Mouse (Mus musculus): Measurements from ENCODE around the gene Siah2. TPM values are rescaled to one million over a fixed set of nuclear protein-coding genes. Genes with fewer than 3 reads are reported as not detected.

Gene Siah2
- polyA plus RNA-seq, 1 experiment from 2014 or later = 6.3 TPM

DNA sequence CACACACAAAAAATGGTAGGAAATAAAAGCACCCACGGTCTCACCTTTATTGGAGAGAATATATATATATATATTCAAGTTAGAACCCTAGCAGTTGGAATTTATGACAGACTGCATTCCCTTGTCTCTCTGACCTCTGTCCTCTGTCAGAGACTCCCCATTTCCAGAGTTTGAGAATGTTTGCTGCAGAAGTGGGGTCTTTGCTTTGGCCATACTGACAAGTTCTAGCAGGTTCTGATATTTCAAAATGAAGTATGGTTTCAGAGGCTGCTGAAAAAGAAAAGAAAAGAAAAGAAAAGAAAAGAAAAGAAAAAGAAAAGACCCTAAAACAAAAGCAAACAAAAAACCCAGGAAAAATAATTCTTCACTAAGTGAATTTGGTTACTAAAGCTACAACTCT lies 2.8 kb upstream of the Siah2 start:
- no peak for ATAC-seq (ENCODE audit: insufficient number of reproducible peaks, low FRiP score, low TSS enrichment, low read depth)
- Histone ChIP-seq H3K9me3 (replicated peaks) (no peaks in the 10 kb centered on the region), H3K4me1 (peaks cover 3% of the 10 kb centered on the region), H3K9ac (no peak overlapping the region), H3K4me2 (replicated peaks) (no peak overlapping the region), H3K4me3 (replicated peaks) (no peak overlapping the region), H3K27me3 (no peaks in the 10 kb centered on the region), H3K27ac (replicated peaks) (no peak overlapping the region), H3K36me3 (no peaks in the 10 kb centered on the region)
- WGBS = 69% methylated on average over 1 of the region's 1 CpGs

DNA sequence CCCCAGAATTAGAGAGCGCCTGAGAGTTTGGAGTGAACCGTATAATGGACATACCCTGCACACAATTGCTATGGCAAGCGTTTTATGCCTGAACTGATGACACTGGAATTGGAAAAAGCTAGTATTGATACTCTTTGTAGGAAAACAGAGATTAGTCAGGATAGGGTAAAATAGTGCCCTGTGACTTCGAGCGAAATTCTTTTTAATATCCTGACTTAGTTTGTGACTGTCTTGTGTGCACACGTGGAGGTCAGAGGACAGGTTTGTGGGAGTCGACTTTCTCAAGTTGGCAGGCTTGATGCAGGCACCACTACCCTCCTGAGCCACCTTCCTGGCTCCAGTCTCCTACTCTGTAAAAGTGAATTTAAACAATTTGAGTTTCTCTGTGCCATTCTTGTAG lies 1.1 kb upstream of the Siah2 start:
- peaks cover 18% of the 10 kb centered on the region for H3K4me1 ChIP-seq
- no peak overlapping the region for H3K4me3 ChIP-seq (replicated peaks)
- no peak for ATAC-seq (ENCODE audit: insufficient number of reproducible peaks, low FRiP score, low TSS enrichment, low read depth)
- H3K9me3 ChIP-seq (replicated peaks) = no peaks in the 10 kb centered on the region
- no peak overlapping the region for H3K27ac ChIP-seq (replicated peaks)
- WGBS = 86% methylated on average over 7 of the region's 7 CpGs
- H3K4me2 ChIP-seq (replicated peaks) = no peak overlapping the region
- H3K9ac ChIP-seq = no peak overlapping the region
- no peaks in the 10 kb centered on the region for H3K27me3 ChIP-seq
- H3K36me3 ChIP-seq = no peaks in the 10 kb centered on the region

- Histone ChIP-seq H3K27me3 (no peaks in the 10 kb centered on the region), H3K4me2 (replicated peaks) (peak overlapping the region; percentile 71), H3K9me3 (replicated peaks) (no peaks in the 10 kb centered on the region), H3K27ac (replicated peaks) (peak overlapping the region; percentile 93), H3K9ac (peak overlapping the region; percentile 83), H3K36me3 (no peaks in the 10 kb centered on the region), H3K4me3 (replicated peaks) (peak overlapping the region; percentile 80), H3K4me1 (peaks cover 20% of the 10 kb centered on the region)
- no peak for ATAC-seq (ENCODE audit: insufficient number of reproducible peaks, low FRiP score, low TSS enrichment, low read depth)
- under 1% methylated on average over 64 of the region's 65 CpGs for WGBS
These were observed 743 bp downstream of the Siah2 start for GRCm38 (mm10) chr3:58691374-58691939.

GRCm38 (mm10) chr3:58690619-58691373 lies 1.4 kb downstream of the Siah2 start:
- ATAC-seq (ENCODE audit: insufficient number of reproducible peaks, low FRiP score, low TSS enrichment, low read depth) = no peak; the same call in 1 of the 2 replicates

GRCm38 (mm10) chr3:58689721-58690120 lies 2.5 kb downstream of the Siah2 start:
- peak overlapping the region; percentile 80; the same call in 1 of the 2 replicates for H3K4me3 ChIP-seq (replicated peaks)
- ATAC-seq (ENCODE audit: insufficient number of reproducible peaks, low FRiP score, low TSS enrichment, low read depth) = no peak
- peak overlapping the region; percentile 71; the same call in 1 of the 2 replicates for H3K4me2 ChIP-seq (replicated peaks)
- 24% methylated on average over 3 of the region's 3 CpGs for WGBS
- no peak overlapping the region for H3K9ac ChIP-seq
- no peaks in the 10 kb centered on the region for H3K9me3 ChIP-seq (replicated peaks)
- no peaks in the 10 kb centered on the region for H3K36me3 ChIP-seq
- peaks cover 20% of the 10 kb centered on the region for H3K4me1 ChIP-seq
- H3K27ac ChIP-seq (replicated peaks) = no peak overlapping the region
- no peaks in the 10 kb centered on the region for H3K27me3 ChIP-seq

More at GRCm38 (mm10) chr3:58690619-58691373, 1.4 kb downstream of the Siah2 start:
- no peaks in the 10 kb centered on the region for H3K9me3 ChIP-seq (replicated peaks)
- under 1% methylated on average over 24 of the region's 24 CpGs for WGBS
- H3K4me1 ChIP-seq = peaks cover 20% of the 10 kb centered on the region
- H3K4me3 ChIP-seq (replicated peaks) = peak overlapping the region; percentile 80
- no peaks in the 10 kb centered on the region for H3K36me3 ChIP-seq
- peak overlapping the region; percentile 83 for H3K9ac ChIP-seq
- peak overlapping the region; percentile 93 for H3K27ac ChIP-seq (replicated peaks)
- H3K4me2 ChIP-seq (replicated peaks) = peak overlapping the region; percentile 71
- H3K27me3 ChIP-seq = no peaks in the 10 kb centered on the region

DNA sequence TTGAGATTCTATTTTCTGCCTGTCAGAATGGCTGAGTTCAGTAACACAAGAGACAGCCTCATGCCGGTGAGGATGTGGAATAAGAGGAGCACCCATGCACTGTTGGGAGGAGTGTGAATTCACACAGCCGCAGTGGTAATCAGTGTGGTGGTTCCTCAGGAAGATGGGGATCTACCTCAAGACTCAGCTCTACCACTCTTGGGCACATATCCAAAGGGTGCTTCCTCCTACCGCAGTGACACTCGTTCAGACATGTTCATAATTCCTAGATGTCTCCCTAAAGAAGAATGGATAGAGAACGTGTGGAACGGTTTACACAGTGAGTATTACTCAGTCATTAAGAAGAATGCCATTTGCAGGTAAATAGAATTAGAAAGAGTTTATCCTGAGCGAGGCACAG lies 3.1 kb downstream of the Siah2 start:
- H3K4me3 ChIP-seq (replicated peaks) = no peak overlapping the region
- no peaks in the 10 kb centered on the region for H3K27me3 ChIP-seq
- no peak overlapping the region for H3K27ac ChIP-seq (replicated peaks)
- H3K4me1 ChIP-seq = peaks cover 20% of the 10 kb centered on the region
- WGBS = 60% methylated on average over 7 of the region's 7 CpGs
- 0 out of 2 replicates have a peak overlapping the region, but pooled peaks have one; percentile 71 for H3K4me2 ChIP-seq (replicated peaks)
- ATAC-seq (ENCODE audit: insufficient number of reproducible peaks, low FRiP score, low TSS enrichment, low read depth) = no peak
- no peaks in the 10 kb centered on the region for H3K9me3 ChIP-seq (replicated peaks)
- no peak overlapping the region for H3K9ac ChIP-seq
- no peaks in the 10 kb centered on the region for H3K36me3 ChIP-seq

DNA sequence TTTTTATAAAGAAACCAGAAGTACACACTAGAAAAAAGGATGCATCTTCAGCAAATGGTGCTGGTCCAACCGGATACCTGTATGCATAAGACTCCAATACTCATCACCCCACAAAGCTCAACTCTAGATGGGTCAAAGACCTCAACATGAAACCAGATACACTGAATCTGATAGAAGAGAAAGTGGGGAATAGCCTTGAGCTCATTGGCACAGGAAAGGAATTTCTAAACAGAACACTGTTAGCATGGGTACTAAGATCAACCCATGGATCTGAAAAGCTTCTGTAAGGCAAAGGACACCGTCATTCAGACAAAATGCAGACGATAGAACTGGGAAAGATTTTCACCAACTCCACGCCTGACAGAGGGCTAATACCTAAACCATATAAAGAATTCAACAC lies 3.6 kb downstream of the Siah2 start:
- H3K27me3 ChIP-seq = no peaks in the 10 kb centered on the region
- no peak for ATAC-seq (ENCODE audit: insufficient number of reproducible peaks, low FRiP score, low TSS enrichment, low read depth)
- no peak overlapping the region for H3K4me3 ChIP-seq (replicated peaks)
- no peaks in the 10 kb centered on the region for H3K36me3 ChIP-seq
- H3K4me1 ChIP-seq = peaks cover 20% of the 10 kb centered on the region
- no peak overlapping the region for H3K9ac ChIP-seq
- WGBS = 76% methylated on average over 4 of the region's 4 CpGs
- no peaks in the 10 kb centered on the region for H3K9me3 ChIP-seq (replicated peaks)
- no peak overlapping the region for H3K27ac ChIP-seq (replicated peaks)
- H3K4me2 ChIP-seq (replicated peaks) = no peak overlapping the region

- Histone ChIP-seq H3K9me3 (replicated peaks) (no peaks in the 10 kb centered on the region), H3K27me3 (no peaks in the 10 kb centered on the region), H3K4me2 (replicated peaks) (no peak overlapping the region), H3K9ac (no peak overlapping the region), H3K36me3 (no peaks in the 10 kb centered on the region), H3K4me3 (replicated peaks) (no peak overlapping the region), H3K27ac (replicated peaks) (no peak overlapping the region), H3K4me1 (peaks cover 20% of the 10 kb centered on the region)
- 75% methylated on average over 2 of the region's 2 CpGs for WGBS
- no peak for ATAC-seq (ENCODE audit: insufficient number of reproducible peaks, low FRiP score, low TSS enrichment, low read depth)
These were observed 5.3 kb downstream of the Siah2 start for GRCm38 (mm10) chr3:58686922-58687284.

- Histone ChIP-seq H3K9me3 (replicated peaks) (no peaks in the 10 kb centered on the region), H3K4me3 (replicated peaks) (no peak overlapping the region)
- 78% methylated on average over 7 of the region's 7 CpGs for WGBS
These were observed 5.8 kb downstream of the Siah2 start for GRCm38 (mm10) chr3:58686206-58686921.

DNA sequence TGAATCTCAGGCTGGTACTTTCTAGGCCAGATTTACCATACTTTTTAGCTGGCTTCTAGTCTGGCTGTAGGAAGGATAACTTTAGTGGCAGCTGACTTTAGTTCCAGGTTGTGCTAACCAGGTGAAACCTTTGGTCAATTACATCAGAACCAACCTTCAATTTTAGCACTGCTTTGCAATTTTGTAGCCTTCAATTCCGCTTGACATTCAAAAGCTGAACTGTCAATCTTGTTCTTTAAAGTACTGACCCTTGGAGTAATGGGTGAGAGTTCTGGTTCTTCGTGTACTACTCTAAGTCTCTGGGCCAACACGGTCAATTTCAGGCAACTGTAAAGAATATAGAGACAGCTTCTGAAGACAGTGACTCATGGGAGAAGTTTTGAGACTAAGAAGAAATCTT lies 6.8 kb downstream of the Siah2 start:
- Histone ChIP-seq H3K9me3 (replicated peaks) (no peaks in the 10 kb centered on the region), H3K4me3 (replicated peaks) (no peak overlapping the region), H3K36me3 (no peaks in the 10 kb centered on the region), H3K27ac (replicated peaks) (no peak overlapping the region), H3K9ac (no peak overlapping the region), H3K27me3 (no peaks in the 10 kb centered on the region), H3K4me2 (replicated peaks) (no peak overlapping the region), H3K4me1 (peaks cover 24% of the 10 kb centered on the region)
- WGBS = 90% methylated on average over 3 of the region's 3 CpGs
- no peak for ATAC-seq (ENCODE audit: insufficient number of reproducible peaks, low FRiP score, low TSS enrichment, low read depth)

More at GRCm38 (mm10) chr3:58686206-58686921, 5.8 kb downstream of the Siah2 start:
- Histone ChIP-seq H3K36me3 (no peaks in the 10 kb centered on the region), H3K9ac (no peak overlapping the region), H3K4me1 (peaks cover 20% of the 10 kb centered on the region), H3K27ac (replicated peaks) (no peak overlapping the region), H3K4me2 (replicated peaks) (no peak overlapping the region), H3K27me3 (no peaks in the 10 kb centered on the region)
- ATAC-seq (ENCODE audit: insufficient number of reproducible peaks, low FRiP score, low TSS enrichment, low read depth) = no peak

- H3K4me3 ChIP-seq (replicated peaks) = no peak overlapping the region
- WGBS = 80% methylated on average over 7 of the region's 7 CpGs
These were observed 8.9 kb downstream of the Siah2 start for GRCm38 (mm10) chr3:58683346-58683745.

More at GRCm38 (mm10) chr3:58683346-58683745, 8.9 kb downstream of the Siah2 start:
- Histone ChIP-seq H3K9me3 (replicated peaks) (no peaks in the 10 kb centered on the region), H3K27me3 (no peaks in the 10 kb centered on the region), H3K4me1 (peaks cover 21% of the 10 kb centered on the region), H3K9ac (no peak overlapping the region), H3K36me3 (no peaks in the 10 kb centered on the region), H3K4me2 (replicated peaks) (no peak overlapping the region), H3K27ac (replicated peaks) (no peak overlapping the region)
- ATAC-seq (ENCODE audit: insufficient number of reproducible peaks, low FRiP score, low TSS enrichment, low read depth) = no peak

Data from embryonic facial prominence, embryonic 15.5 days (tissue).